Mouse (Mus musculus): Measurements from ENCODE around the gene Cd180.

- TF ChIP-seq POLR2A (IDR thresholded peaks at IDR 0.05; ENCODE audit: borderline replicate concordance, extremely low read depth, low read depth, low read length), result no peak
- TF ChIP-seq CTCF (IDR thresholded peaks at IDR 0.05; ENCODE audit: insufficient read depth, low read length), result no peak
Observed at GRCm38 (mm10) chr13:102698335-102698734, 5.0 kb downstream of the Cd180 start.
